Mouse (Mus musculus) CH12F3 (cell line): ENCODE measurements around the gene Zbtb24.
"Not testable (repeated sequence)": the region's sequence is repeated elsewhere in the genome, so short reads cannot be mapped to it uniquely, and the experiment has no call there.

Experiments
- in situ Hi-C: fragments of 300-500 bp; cut with MboI; formaldehyde crosslinking; loops from 2 replicates; pipeline ENCODE4 v1.14.3; 2020; ENCODE audit warnings: low sequenced_read_pairs

The Zbtb24 gene

DNA sequence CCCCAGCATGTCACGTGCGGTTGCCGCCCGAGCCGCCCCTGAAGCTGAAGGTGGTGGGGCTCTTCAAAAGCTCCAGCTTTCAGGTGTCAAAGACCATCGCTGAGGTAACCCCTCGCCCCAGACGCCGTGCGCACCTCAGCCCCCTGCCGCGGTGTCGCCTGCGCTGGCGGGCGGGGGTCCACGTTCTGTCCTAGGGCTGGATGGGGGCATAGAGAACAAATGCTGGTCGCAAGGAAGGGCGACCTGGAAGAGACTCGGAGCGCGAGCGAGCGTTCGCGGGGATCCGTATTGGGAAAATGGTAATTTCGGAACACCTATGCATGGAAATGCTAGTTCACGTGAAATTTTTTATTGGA, 40.3 kb downstream of the Zbtb24 start:
- in situ Hi-C loops: no loop called here

DNA sequence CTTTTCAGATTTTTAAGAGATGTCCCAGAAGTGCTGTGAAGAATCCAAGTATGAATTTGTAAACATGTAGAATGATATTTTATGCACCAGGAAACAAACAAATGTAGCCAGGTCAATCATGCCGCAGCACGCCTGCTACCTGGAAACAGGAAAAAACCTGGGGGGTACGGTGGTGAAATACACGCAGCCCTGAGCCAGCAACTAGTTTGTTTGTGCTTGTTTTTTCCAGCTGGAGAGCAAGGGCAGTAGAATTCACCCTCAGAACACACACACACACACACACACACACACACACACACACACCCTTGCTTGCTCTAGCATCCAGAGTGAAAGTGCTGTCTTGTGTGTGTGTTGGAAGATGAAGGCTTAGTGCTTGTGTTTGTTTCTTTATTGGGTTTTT, 40.9 kb downstream of the Zbtb24 start:
- in situ Hi-C loops: no loop called here

DNA sequence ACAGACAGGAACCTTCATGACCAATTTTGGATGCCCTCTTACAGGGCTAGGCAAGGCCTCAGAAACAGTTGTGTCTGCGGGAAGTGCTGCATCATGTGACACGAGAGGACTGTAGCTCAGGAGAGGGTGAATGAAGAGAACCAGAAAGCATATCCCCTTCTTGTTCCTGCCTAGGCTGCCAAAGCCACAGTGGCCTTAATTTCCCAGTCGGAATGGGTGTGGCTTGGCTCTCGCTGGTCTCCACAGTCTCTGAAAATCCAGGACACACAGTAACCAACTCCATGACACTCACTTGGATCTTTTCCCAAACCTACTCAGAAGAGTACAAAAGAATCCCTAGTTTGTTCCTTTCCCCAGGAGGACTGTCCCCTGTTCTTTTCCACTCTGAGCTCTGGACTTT, 50.8 kb downstream of the Zbtb24 start:
- in situ Hi-C loops: no loop called here

DNA sequence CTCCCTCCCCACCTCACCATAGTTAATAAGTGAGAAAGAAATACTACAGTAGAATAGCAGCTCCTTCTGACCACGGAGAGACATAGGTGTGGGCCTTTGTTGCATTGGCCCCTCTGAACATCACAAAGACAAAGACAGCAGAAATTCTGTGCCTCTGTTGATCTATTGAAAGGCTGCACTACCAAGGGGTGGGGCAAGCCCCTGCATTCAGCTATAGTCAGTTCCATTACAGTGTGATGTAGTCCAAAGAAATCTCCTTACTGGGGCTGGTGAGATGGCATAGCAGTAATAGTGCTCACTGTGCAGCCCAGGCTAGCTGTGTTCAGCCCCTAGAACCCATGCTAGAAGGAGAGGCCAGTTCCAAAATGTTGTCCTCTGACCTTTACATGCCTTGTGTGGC, 54.8 kb downstream of the Zbtb24 start:
- in situ Hi-C loops: no loop called here

DNA sequence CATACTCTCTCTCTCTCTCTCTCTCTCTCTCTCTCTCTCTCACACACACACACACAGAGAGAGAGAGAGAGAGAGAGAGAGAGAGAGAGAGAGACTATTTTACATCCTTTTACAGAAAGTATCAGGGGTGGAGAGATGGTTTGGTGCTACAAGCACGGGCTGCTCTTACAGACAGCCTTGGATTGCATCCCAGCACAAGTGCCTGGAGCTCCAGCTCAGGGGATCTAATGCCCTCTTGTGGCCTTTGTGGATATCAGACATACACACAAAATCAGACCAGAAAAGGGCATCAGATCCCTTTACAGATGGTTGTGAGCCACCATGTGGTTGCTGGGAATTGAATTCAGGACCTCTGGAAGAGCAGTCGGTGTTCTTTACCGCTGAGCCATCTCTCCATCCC, 55.3 kb downstream of the Zbtb24 start:
- in situ Hi-C loops: not testable (repeated sequence)

DNA sequence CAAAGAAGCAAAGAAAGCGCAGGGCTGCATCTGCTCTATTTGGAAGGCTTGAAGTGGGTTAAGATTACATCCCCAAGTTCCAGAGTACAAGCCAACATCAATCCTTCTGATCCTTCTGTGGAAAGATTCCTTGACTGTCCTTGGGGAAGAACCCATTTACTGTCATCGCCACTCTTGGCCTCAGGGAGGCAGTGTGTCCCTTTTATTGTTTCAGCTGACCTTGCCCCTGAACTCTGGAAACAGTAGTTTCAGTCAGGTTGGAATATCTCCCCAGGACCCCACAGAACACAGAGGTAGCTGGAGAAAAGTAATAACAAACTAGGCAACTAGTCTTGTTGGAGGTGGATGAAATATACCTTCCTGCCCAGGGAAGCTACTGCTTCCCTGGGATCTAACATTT, 59.0 kb downstream of the Zbtb24 start:
- in situ Hi-C loops: no loop called here

DNA sequence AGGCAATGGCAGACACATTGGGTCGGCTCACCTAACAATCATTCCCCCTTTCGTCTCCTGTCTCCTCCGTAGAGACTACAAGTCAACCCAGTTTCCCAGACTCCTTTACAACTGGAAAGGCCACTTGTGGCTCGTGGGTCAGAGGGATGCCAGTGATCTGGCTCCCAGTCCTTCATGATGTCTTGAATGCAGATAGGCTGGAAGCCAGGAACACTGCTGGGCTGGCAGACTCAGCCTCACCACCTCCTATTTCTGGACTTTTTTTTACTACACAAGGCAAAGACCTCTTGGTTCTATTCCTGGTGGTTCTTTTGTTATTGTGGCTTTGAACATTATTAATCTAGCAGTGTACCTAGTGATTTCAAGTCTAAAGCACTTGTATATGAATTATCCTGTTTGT, 64.1 kb downstream of the Zbtb24 start:
- in situ Hi-C loops: loop anchor here (10.0 kb wide), 1 partner anchor 780 kb away; no protein-coding TSS in a partner anchor

DNA sequence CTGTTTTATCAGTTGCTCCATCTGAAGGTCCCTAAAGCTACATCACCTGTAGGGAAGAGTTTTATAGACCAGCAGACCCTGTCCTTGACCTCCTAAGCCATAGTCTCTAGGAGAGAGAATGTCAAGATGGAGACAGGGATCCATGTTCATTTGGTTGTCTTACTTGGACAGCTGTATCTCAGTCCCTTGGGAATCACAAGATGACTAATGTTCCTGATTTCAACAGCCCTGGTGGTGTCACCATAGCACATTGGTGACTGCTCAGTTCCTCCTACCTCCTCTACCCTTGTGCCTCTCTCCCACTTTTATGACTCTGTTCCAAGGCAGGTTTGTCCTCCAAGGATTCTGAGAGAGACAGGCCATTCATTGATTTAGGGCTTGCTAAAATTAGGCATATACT, 64.7 kb downstream of the Zbtb24 start:
- in situ Hi-C loops: loop anchor here (5.0 to 10.0 kb wide), 2 partner anchors 167 to 780 kb away; no protein-coding TSS in a partner anchor
